In genomic region chr6:48464966-48465679, GRCm38 (mm10) we compare ENCODE assay signal across 17 mouse cellular contexts. TPM values are rescaled to one million over a fixed set of nuclear protein-coding genes. Genes with fewer than 3 reads are reported as not detected.
DNase-seq lines count a peak whose midpoint lies in the region; ATAC-seq and TF ChIP-seq lines count a peak whose summit lies in the region.
"Had no signal": no experiment of that assay in that cellular context is flagged by ENCODE, and none has a peak within 500 bp of the region (broad histone marks: within the 10 kb centered on the region; RNA-seq: fewer than 3 reads in every experiment).

No protein-coding gene starts in this region.

- no peak for DNase-seq in kidney, postnatal 10 days
- DNase-seq in limb, embryonic 10.5 days (ENCODE audit: low spot score) = no peak
- peak; percentile 52 to 61 for DNase-seq in right cerebral cortex, postnatal 36 days (ENCODE audit: low spot score in 2 of 2)
- DNase-seq in gastrocnemius, adult 2 months = no peak
- DNase-seq: cerebellum, adult 2 months; heart, postnatal 4 days; liver; lung, adult 18-20 months; lung, postnatal 36 days had no signal

- WGBS in kidney, embryonic 15.5 days = 89% methylated on average over 13 of the region's 13 CpGs
- WGBS in limb, embryonic 12.5 days = 89% methylated on average over 13 of the region's 13 CpGs
- WGBS in limb, embryonic 10.5 days = 92% methylated on average over 13 of the region's 13 CpGs
- WGBS in intestine, postnatal 0 days = 53% methylated on average over 13 of the region's 13 CpGs

- ATAC-seq in kidney, embryonic 15.5 days (replicated peaks; ENCODE audit: low FRiP score) = 0 out of 2 replicates have a peak, but pooled peaks have one; percentile 20
- no peak for ATAC-seq in limb, embryonic 12.5 days (ENCODE audit: insufficient number of reproducible peaks, insufficient read depth, low FRiP score, low TSS enrichment, low read depth)
- peak; percentile 71 for ATAC-seq in intestine, postnatal 0 days
- ATAC-seq in inflammation-experienced regulatory T-cells, adult 6 months = no peak

- no peak overlapping the region for H3K4me2 ChIP-seq in kidney, embryonic 15.5 days
- H3K4me2 ChIP-seq in limb, embryonic 12.5 days = no peak overlapping the region
- peak overlapping the region; percentile 24; the same call in 1 of the 2 replicates for H3K4me2 ChIP-seq in intestine, postnatal 0 days (replicated peaks; ENCODE audit: low read depth)
- H3K4me2 ChIP-seq: embryonic facial prominence, embryonic 12.5 days; heart, embryonic 13.5 days; midbrain, embryonic 11.5 days had no signal

- TF ChIP-seq CTCF in intestine, postnatal 0 days (IDR thresholded peaks at IDR 0.05; ENCODE audit: low read depth) = peak; percentile 32
- no peak for TF ChIP-seq CTCF in gastrocnemius, adult 2 months (IDR thresholded peaks at IDR 0.05)

- no peak overlapping the region for H3K27ac ChIP-seq in kidney, embryonic 15.5 days
- no peak overlapping the region for H3K27ac ChIP-seq in limb, embryonic 12.5 days
- H3K27ac ChIP-seq in limb, embryonic 10.5 days = no peak overlapping the region
- peak overlapping the region; percentile 79 for H3K27ac ChIP-seq in intestine, postnatal 0 days (ENCODE audit: low read depth, low read length)
- H3K27ac ChIP-seq in gastrocnemius, adult 2 months = no peak overlapping the region
- H3K27ac ChIP-seq: embryonic facial prominence, embryonic 12.5 days; heart, embryonic 13.5 days had no signal

- H3K9me3 ChIP-seq in kidney, embryonic 15.5 days (replicated peaks) = no peaks in the 10 kb centered on the region
- H3K9me3 ChIP-seq in limb, embryonic 12.5 days = no peaks in the 10 kb centered on the region
- H3K9me3 ChIP-seq in limb, embryonic 10.5 days (replicated peaks) = no peaks in the 10 kb centered on the region
- no peaks in the 10 kb centered on the region for H3K9me3 ChIP-seq in intestine, postnatal 0 days (ENCODE audit: control insufficient read depth)
- H3K9me3 ChIP-seq: embryonic facial prominence, embryonic 12.5 days; heart, embryonic 13.5 days had no signal

- H3K27me3 ChIP-seq in kidney, embryonic 15.5 days = no peaks in the 10 kb centered on the region
- H3K27me3 ChIP-seq in limb, embryonic 12.5 days = no peaks in the 10 kb centered on the region
- H3K27me3 ChIP-seq in limb, embryonic 10.5 days (ENCODE audit: low read depth, poor library complexity, severe bottlenecking) = no peaks in the 10 kb centered on the region
- no peaks in the 10 kb centered on the region for H3K27me3 ChIP-seq in intestine, postnatal 0 days (replicated peaks; ENCODE audit: control insufficient read depth, insufficient read depth, low read length)
- H3K27me3 ChIP-seq: embryonic facial prominence, embryonic 12.5 days had no signal

- H3K9ac ChIP-seq in kidney, embryonic 15.5 days = no peak overlapping the region
- H3K9ac ChIP-seq in limb, embryonic 12.5 days (replicated peaks) = 0 out of 2 replicates have a peak overlapping the region, but pooled peaks have one; percentile 23
- H3K9ac ChIP-seq in intestine, postnatal 0 days (ENCODE audit: low read depth, low read length) = no peak overlapping the region
- H3K9ac ChIP-seq: embryonic facial prominence, embryonic 12.5 days; heart, embryonic 13.5 days had no signal

- H3K4me3 ChIP-seq in kidney, embryonic 15.5 days (replicated peaks) = no peak overlapping the region
- no peak overlapping the region for H3K4me3 ChIP-seq in limb, embryonic 12.5 days (replicated peaks)
- H3K4me3 ChIP-seq in limb, embryonic 10.5 days = no peak overlapping the region
- H3K4me3 ChIP-seq in intestine, postnatal 0 days (ENCODE audit: low read depth, low read length) = no peak overlapping the region
- no peak overlapping the region for H3K4me3 ChIP-seq in gastrocnemius, adult 2 months
- H3K4me3 ChIP-seq: embryonic facial prominence, embryonic 12.5 days; heart, embryonic 13.5 days had no signal

- H3K4me1 ChIP-seq in kidney, embryonic 15.5 days = peaks cover 5% of the 10 kb centered on the region
- no peaks in the 10 kb centered on the region for H3K4me1 ChIP-seq in limb, embryonic 12.5 days (replicated peaks)
- peaks cover 16% of the 10 kb centered on the region for H3K4me1 ChIP-seq in limb, embryonic 10.5 days
- no peaks in the 10 kb centered on the region for H3K4me1 ChIP-seq in intestine, postnatal 0 days (replicated peaks; ENCODE audit: control insufficient read depth, insufficient read depth, low read length)
- H3K4me1 ChIP-seq: embryonic facial prominence, embryonic 12.5 days; heart, embryonic 13.5 days had no signal

- intact Hi-C loops in gastrocnemius, adult 2 months (cut with DNase I) = no loop called here

- no peaks in the 10 kb centered on the region for H3K36me3 ChIP-seq in kidney, embryonic 15.5 days
- H3K36me3 ChIP-seq in limb, embryonic 12.5 days = no peaks in the 10 kb centered on the region
- H3K36me3 ChIP-seq in limb, embryonic 10.5 days = no peaks in the 10 kb centered on the region
- no peaks in the 10 kb centered on the region for H3K36me3 ChIP-seq in intestine, postnatal 0 days (ENCODE audit: control insufficient read depth, insufficient read depth)
- H3K36me3 ChIP-seq: embryonic facial prominence, embryonic 12.5 days; heart, embryonic 13.5 days had no signal

RNA-seq across cellular contexts. Expression of gene Sspo, which starts 17.1 kb away (rescaled TPM):
- polyA plus RNA-seq in kidney, embryonic 15.5 days (2015; fragmentation: Nextera tagmentation; extraction: Ambion mirVana) = 0.22 and 0.86 TPM in 2 replicates
- polyA plus RNA-seq in limb, embryonic 12.5 days (2016; fragmentation: Nextera tagmentation; extraction: Ambion mirVana) = 0.33 and 0.38 TPM in 2 replicates
- polyA plus RNA-seq in limb, embryonic 10.5 days (2016; fragmentation: Nextera tagmentation; extraction: Ambion mirVana) = 0.20 and 0.45 TPM in 2 replicates
- 0.61 and 0.74 TPM in 2 replicates for polyA plus RNA-seq in intestine, postnatal 0 days (2015; fragmentation: Nextera tagmentation; extraction: Ambion mirVana)
- under 1 TPM; 0.50 to 0.69 TPM for total RNA-seq in gastrocnemius, adult 2 months (2021)
- 1 to 10 TPM in 1 of 3 experiments, under 1 TPM in 2; 0.54 to 1.2 (median 0.97) TPM for polyA plus RNA-seq in inflammation-experienced regulatory T-cells, adult 6 months (2017; shearing (Covaris generic))
- total RNA-seq: common myeloid progenitor, adult 5-6 weeks had no signal

RNA-seq across cellular contexts. Expression of gene Zfp467, which starts 19.5 kb away (rescaled TPM):
- 27.2 and 29.6 TPM in 2 replicates for polyA plus RNA-seq in kidney, embryonic 15.5 days (2015; fragmentation: Nextera tagmentation; extraction: Ambion mirVana)
- 23.5 and 23.7 TPM in 2 replicates for polyA plus RNA-seq in limb, embryonic 12.5 days (2016; fragmentation: Nextera tagmentation; extraction: Ambion mirVana)
- 11.0 and 19.6 TPM in 2 replicates for polyA plus RNA-seq in limb, embryonic 10.5 days (2016; fragmentation: Nextera tagmentation; extraction: Ambion mirVana)
- 18.9 and 19.3 TPM in 2 replicates for polyA plus RNA-seq in intestine, postnatal 0 days (2015; fragmentation: Nextera tagmentation; extraction: Ambion mirVana)
- total RNA-seq in gastrocnemius, adult 2 months (2021) = 10 to 100 TPM; 45.4 to 52.3 TPM
- 10 to 100 TPM in 1 of 3 experiments, 1 to 10 TPM in 2; 4.5 to 10.4 (median 8.2) TPM for polyA plus RNA-seq in inflammation-experienced regulatory T-cells, adult 6 months (2017; shearing (Covaris generic))

Comparison
In these comparisons a context has a peak if more than half of its experiments do, and no peak if none do; other contexts are left out.
1. ATAC-seq: peak in kidney, embryonic 15.5 days (single experiment) and intestine, postnatal 0 days (single experiment); none in limb, embryonic 12.5 days (single experiment) and inflammation-experienced regulatory T-cells, adult 6 months (single experiment).
2. DNase-seq: peak in right cerebral cortex, postnatal 36 days (2 of 2); none in kidney, postnatal 10 days (single experiment), limb, embryonic 10.5 days (single experiment) and gastrocnemius, adult 2 months (single experiment).